Mouse (Mus musculus) embryonic facial prominence, embryonic 10.5 days (tissue): Measurements from ENCODE around the gene Gm11569. TPM values are rescaled to one million over a fixed set of nuclear protein-coding genes. Genes with fewer than 3 reads are reported as not detected.

ENCODE experiments used
- DNase-seq: peaks from one replicate; pipeline ENCODE4 v3.0.0-alpha.2; 2017; ENCODE audit warnings: low spot score
- H3K27ac ChIP-seq: fragments of 300-500 bp; sonication (generic); replicated peaks from 2 replicates; pipeline ENCODE4 v1.5.1; 2016; ENCODE audit warnings: mild to moderate bottlenecking
- H3K27me3 ChIP-seq: fragments of 300-500 bp; sonication (generic); replicated peaks from 2 replicates; pipeline ENCODE4 v1.6.1; 2016; ENCODE audit warnings: low read depth, mild to moderate bottlenecking; ENCODE audit not compliant: poor library complexity, severe bottlenecking
- H3K36me3 ChIP-seq: fragments of 300-500 bp; sonication (generic); replicated peaks from 2 replicates; pipeline ENCODE4 v1.6.1; 2016; ENCODE audit warnings: mild to moderate bottlenecking, moderate library complexity
- H3K4me1 ChIP-seq: fragments of 300-500 bp; sonication (generic); 2 replicates; pipeline ENCODE4 v1.6.1; 2016
- H3K4me3 ChIP-seq: fragments of 300-500 bp; sonication (generic); 2 replicates; pipeline ENCODE4 v1.5.1; 2016; ENCODE audit warnings: mild to moderate bottlenecking, moderate library complexity
- H3K9me3 ChIP-seq: fragments of 300-500 bp; sonication (generic); 2 replicates; pipeline ENCODE4 v1.6.1; 2016; ENCODE audit warnings: mild to moderate bottlenecking
- WGBS: fragments of 180-500 bp; shearing (Covaris S2); methylation state at CpG from one replicate; pipeline ENCODE4 v1.1.7; 2016; 5-methylcytosine and 5-hydroxymethylcytosine counted together
- polyA plus RNA-seq: library from polyadenylated mRNA; unstranded; fragments of >200 nt; fragmentation: Nextera tagmentation; extraction: Ambion mirVana; gene quantifications from 2 replicates; pipeline ENCODE4 v1.2.1, GENCODE M21; 2016

Gene Gm11569
- polyA plus RNA-seq, 1 experiment from 2014 or later, result not detected

DNA sequence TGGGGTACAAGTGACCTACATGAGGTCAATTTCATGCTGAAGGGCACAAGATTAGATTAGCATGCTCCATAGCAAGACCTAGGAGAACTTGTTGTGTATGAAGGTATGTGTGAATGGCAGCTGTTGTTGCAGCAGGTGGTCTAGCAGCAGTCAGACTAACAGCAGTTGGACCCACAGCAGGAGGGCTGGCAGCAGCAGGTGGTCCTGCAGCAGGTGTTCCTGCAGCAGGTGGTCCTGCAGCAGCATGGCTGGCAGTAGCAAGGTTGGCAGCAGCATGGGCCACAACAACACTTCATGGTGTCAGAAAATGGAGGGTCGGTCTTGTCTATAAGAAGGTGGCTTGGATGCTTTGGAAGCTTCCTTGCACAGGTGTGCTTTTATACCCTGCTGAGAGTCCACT lies 39.9 kb downstream of the Gm11569 start:
- Histone ChIP-seq H3K36me3 (no peaks in the 10 kb centered on the region), H3K4me3 (no peak overlapping the region), H3K27me3 (no peaks in the 10 kb centered on the region), H3K27ac (no peak overlapping the region), H3K4me1 (no peaks in the 10 kb centered on the region), H3K9me3 (no peaks in the 10 kb centered on the region)
- no peak for DNase-seq
- WGBS, result 92% methylated on average over 1 of the region's 1 CpGs

Other genes starting within 250 kb of the Gm11569 start
- not detected in 2 replicates for gene Krtap3-3, start 248.1 kb downstream of the Gm11569 start, polyA plus RNA-seq
- not detected in 2 replicates for gene Krtap3-2, start 242.1 kb downstream of the Gm11569 start, polyA plus RNA-seq
- not detected in 2 replicates for gene Gm11939, start 239.5 kb downstream of the Gm11569 start, polyA plus RNA-seq
- gene Krtap3-1, start 232.3 kb downstream of the Gm11569 start, polyA plus RNA-seq, result not detected in 2 replicates
- gene Krtap1-5, start 217.9 kb downstream of the Gm11569 start, polyA plus RNA-seq, result not detected in 2 replicates
- gene Krtap1-4, start 215.3 kb downstream of the Gm11569 start, polyA plus RNA-seq, result not detected in 2 replicates
- gene Krtap1-3, start 207.6 kb downstream of the Gm11569 start, polyA plus RNA-seq, result not detected in 2 replicates
- gene Krtap9-3, start 200.8 kb downstream of the Gm11569 start, polyA plus RNA-seq, result not detected in 2 replicates
- gene Gm11938, start 195.6 kb downstream of the Gm11569 start, polyA plus RNA-seq, result not detected in 2 replicates
- not detected in 2 replicates for gene Gm11937, start 188.7 kb downstream of the Gm11569 start, polyA plus RNA-seq
- not detected in 2 replicates for gene Krtap2-4, start 184.1 kb downstream of the Gm11569 start, polyA plus RNA-seq
- not detected in 2 replicates for gene Gm11562, start 178.5 kb downstream of the Gm11569 start, polyA plus RNA-seq
- not detected in 2 replicates for gene Krtap4-1, start 170.7 kb downstream of the Gm11569 start, polyA plus RNA-seq
- gene Krtap4-2, start 163.8 kb downstream of the Gm11569 start, polyA plus RNA-seq, result not detected in 2 replicates
- gene Krtap4-7, start 154.8 kb downstream of the Gm11569 start, polyA plus RNA-seq, result not detected in 2 replicates
- not detected in 2 replicates for gene Gm11555, start 148.7 kb downstream of the Gm11569 start, polyA plus RNA-seq
- not detected in 2 replicates for gene Gm11563, start 140.0 kb downstream of the Gm11569 start, polyA plus RNA-seq
- gene Krtap4-6, start 133.0 kb downstream of the Gm11569 start, polyA plus RNA-seq, result not detected in 2 replicates
- gene Gm14190, start 108.2 kb downstream of the Gm11569 start, polyA plus RNA-seq, result not detected in 2 replicates
- gene Gm14180, start 64.6 kb downstream of the Gm11569 start, polyA plus RNA-seq, result not detected in 2 replicates
- not detected in 2 replicates for gene Gm11595, start 26.0 kb downstream of the Gm11569 start, polyA plus RNA-seq
- gene Krtap4-8, start 18.2 kb downstream of the Gm11569 start, polyA plus RNA-seq, result not detected in 2 replicates
- gene Krtap4-9, start 13.7 kb downstream of the Gm11569 start, polyA plus RNA-seq, result not detected in 2 replicates
- not detected in 2 replicates for gene Gm11596, start 5.5 kb downstream of the Gm11569 start, polyA plus RNA-seq
- not detected in 2 replicates for gene Gm11554, start 5.5 kb upstream of the Gm11569 start, polyA plus RNA-seq
- gene Krtap4-13, start 11.0 kb upstream of the Gm11569 start, polyA plus RNA-seq, result not detected in 2 replicates
- gene Gm11564, start 16.7 kb upstream of the Gm11569 start, polyA plus RNA-seq, result not detected in 2 replicates
- not detected in 2 replicates for gene 2300003K06Rik, start 39.1 kb upstream of the Gm11569 start, polyA plus RNA-seq
- not detected in 2 replicates for gene Krtap4-16, start 52.7 kb upstream of the Gm11569 start, polyA plus RNA-seq
- not detected in 2 replicates for gene Gm11568, start 59.0 kb upstream of the Gm11569 start, polyA plus RNA-seq
- gene Gm11559, start 65.5 kb upstream of the Gm11569 start, polyA plus RNA-seq, result not detected in 2 replicates
- not detected in 2 replicates for gene Krtap9-1, start 74.5 kb upstream of the Gm11569 start, polyA plus RNA-seq
- not detected in 2 replicates for gene Gm11567, start 80.3 kb upstream of the Gm11569 start, polyA plus RNA-seq
- gene Krtap31-1, start 109.0 kb upstream of the Gm11569 start, polyA plus RNA-seq, result not detected in 2 replicates
- not detected in 2 replicates for gene Gm11565, start 115.8 kb upstream of the Gm11569 start, polyA plus RNA-seq
- not detected in 2 replicates for gene Krtap31-2, start 137.4 kb upstream of the Gm11569 start, polyA plus RNA-seq
- gene Krtap9-5, start 149.5 kb upstream of the Gm11569 start, polyA plus RNA-seq, result not detected in 2 replicates
- not detected in 2 replicates for gene Krtap29-1, start 180.1 kb upstream of the Gm11569 start, polyA plus RNA-seq
- not detected in 2 replicates for gene Krtap16-1, start 187.7 kb upstream of the Gm11569 start, polyA plus RNA-seq
- gene Krtap17-1, start 195.1 kb upstream of the Gm11569 start, polyA plus RNA-seq, result not detected in 2 replicates
- not detected in 2 replicates for gene Krt33a, start 217.3 kb upstream of the Gm11569 start, polyA plus RNA-seq
- gene Krt33b, start 230.9 kb upstream of the Gm11569 start, polyA plus RNA-seq, result not detected in 2 replicates
- not detected in 2 replicates for gene Krt34, start 242.6 kb upstream of the Gm11569 start, polyA plus RNA-seq